Mouse (Mus musculus): ENCODE measurements at regions not wholly inside any gene's neighbourhood (a gene's known extent, or its start where the extent isn't known, plus 50 kb on each side); places are given as distances from the start of the nearest gene placed in this dataset.
"Not testable (repeated sequence)": the region's sequence is repeated elsewhere in the genome, so short reads cannot be mapped to it uniquely, and the experiment has no call there.

DNA sequence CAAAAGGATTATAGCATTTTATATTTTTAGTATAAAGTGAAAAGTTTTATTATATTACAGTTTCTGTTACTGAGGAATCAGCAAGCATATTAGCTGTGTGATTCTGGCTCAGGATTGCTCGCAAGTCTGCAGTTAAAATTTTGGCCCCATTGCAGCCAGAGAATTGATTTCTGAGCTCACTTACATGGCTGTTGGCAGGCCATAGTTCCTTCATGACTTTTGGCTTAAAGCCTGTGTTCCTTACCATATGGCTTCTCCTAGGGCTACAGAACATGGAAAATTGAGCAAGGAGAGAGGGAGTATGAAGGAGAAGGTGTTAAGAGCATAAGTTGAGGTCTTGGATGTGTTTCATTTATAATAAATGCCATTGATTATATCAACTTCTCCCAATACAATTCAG, 1372.6 kb upstream of the Got2 start:
- Histone ChIP-seq H3K4me1 (ENCODE audit: control insufficient read depth, insufficient read depth, low read length) (no peaks in the 10 kb centered on the region), H3K4me3 (replicated peaks; ENCODE audit: extremely low read depth, low read depth, low read length) (no peak overlapping the region)
- DNase-seq: no peak
- WGBS: 81% methylated on average over 1 of the region's 1 CpGs
- TF ChIP-seq CTCF (IDR thresholded peaks at IDR 0.05; ENCODE audit: insufficient read depth, low read length): no peak
- TF ChIP-seq POLR2A (IDR thresholded peaks at IDR 0.05; ENCODE audit: borderline replicate concordance, extremely low read depth, low read depth, low read length): no peak

DNA sequence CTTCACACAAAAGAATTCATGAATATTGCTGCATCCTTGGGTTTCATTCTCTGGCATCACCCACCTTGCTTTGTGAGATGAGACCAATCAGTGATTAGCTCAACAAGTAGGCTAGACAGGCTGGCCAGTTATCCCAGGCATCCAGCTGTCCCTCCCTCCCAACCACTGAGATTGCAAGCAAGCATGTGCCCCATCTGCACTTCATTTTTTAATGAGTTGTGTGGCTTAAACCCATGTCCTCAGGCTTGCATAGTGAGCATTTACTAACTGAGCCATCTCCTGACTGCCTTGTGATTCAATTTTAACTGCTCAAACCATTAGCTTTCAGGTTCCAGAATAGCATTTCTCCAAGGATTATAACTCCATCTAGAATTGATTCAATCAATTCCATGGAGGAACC, 1365.8 kb upstream of the Got2 start:
- no peaks in the 10 kb centered on the region for H3K4me1 ChIP-seq (ENCODE audit: control insufficient read depth, insufficient read depth, low read length)

DNA sequence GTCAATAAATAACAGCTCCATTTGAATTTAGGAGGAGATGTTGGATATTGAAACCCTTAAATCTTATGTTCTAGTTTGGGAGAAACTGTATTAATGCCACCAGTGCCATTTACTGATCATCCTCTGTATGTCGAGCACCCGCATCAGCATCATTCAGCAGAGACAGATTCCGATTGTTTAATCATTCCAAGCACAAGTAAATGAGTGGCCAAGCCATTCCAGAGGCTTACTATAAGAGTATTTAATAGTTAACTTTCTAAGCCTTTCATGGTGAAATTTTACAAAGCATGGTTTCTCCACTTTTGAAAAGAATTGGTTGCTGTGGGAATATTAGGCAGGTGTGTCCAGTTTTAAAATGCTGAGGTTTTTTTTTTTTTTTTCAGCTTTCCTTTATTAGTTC, 1363.9 kb upstream of the Got2 start:
- WGBS: 70% methylated on average over 3 of the region's 3 CpGs
- H3K4me1 ChIP-seq (ENCODE audit: control insufficient read depth, insufficient read depth, low read length): no peaks in the 10 kb centered on the region
- no peak overlapping the region for H3K4me3 ChIP-seq (replicated peaks; ENCODE audit: extremely low read depth, low read depth, low read length)
- no peak for DNase-seq
- TF ChIP-seq CTCF (IDR thresholded peaks at IDR 0.05; ENCODE audit: insufficient read depth, low read length): no peak
- TF ChIP-seq POLR2A (IDR thresholded peaks at IDR 0.05; ENCODE audit: borderline replicate concordance, extremely low read depth, low read depth, low read length): no peak

More for the DNA sequence above, 1365.8 kb upstream of the Got2 start:
- TF ChIP-seq CTCF (IDR thresholded peaks at IDR 0.05; ENCODE audit: insufficient read depth, low read length): no peak
- no peak for TF ChIP-seq POLR2A (IDR thresholded peaks at IDR 0.05; ENCODE audit: borderline replicate concordance, extremely low read depth, low read depth, low read length)
- H3K4me3 ChIP-seq (replicated peaks; ENCODE audit: extremely low read depth, low read depth, low read length): no peak overlapping the region
- no peak for DNase-seq

DNA sequence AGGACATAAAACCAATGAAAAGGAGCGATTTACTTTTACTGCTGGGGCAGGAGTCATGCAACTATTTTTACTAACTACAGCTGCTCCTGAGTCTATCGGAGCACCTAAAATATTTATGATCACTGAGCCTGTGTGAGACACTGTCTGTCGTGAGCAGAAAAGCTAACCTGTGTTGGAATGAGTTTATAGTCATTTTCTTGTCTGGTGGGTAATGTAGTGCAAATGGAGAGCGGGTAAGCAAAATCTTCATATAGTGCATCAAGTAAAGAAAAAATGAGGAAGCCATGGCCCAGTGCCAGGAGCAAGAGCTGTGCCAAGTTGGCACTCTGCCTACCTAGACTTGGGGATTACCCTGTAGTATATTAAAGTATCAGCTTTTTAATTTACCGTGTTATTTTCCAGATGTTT, 1363.1 kb upstream of the Got2 start:
- no peaks in the 10 kb centered on the region for H3K4me1 ChIP-seq (ENCODE audit: control insufficient read depth, insufficient read depth, low read length)
- DNase-seq: no peak
- no peak overlapping the region for H3K4me3 ChIP-seq (replicated peaks; ENCODE audit: extremely low read depth, low read depth, low read length)
- TF ChIP-seq CTCF (IDR thresholded peaks at IDR 0.05; ENCODE audit: insufficient read depth, low read length) (no peak), POLR2A (IDR thresholded peaks at IDR 0.05; ENCODE audit: borderline replicate concordance, extremely low read depth, low read depth, low read length) (no peak)
- 50% methylated on average over 5 of the region's 5 CpGs for WGBS

DNA sequence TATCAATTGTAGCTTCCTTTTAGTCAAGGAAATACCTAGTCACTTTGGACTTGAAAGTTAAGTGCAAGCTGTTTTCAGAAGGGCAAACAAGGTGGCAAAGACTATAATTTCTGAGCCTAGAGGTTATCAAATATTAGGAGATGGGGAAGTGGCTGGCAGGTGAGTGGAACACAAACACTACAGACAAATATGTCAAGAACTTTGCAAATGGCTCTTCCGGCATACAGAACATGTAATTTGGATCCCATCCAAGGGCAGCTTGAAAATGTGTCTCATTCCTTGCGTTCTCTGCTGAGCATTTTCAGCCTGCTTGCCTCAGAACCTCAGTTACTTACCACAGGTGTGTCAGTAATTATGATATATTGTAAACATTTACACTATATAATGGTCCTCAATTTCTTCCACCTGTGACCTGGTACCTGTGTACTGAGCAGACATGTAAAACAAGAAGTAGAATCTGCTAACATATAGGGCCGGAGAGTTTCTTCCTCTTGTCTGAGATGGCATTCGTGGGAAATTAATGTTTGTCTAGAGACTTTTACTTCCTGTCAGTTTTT, 1346.3 kb upstream of the Got2 start:
- Histone ChIP-seq H3K4me3 (replicated peaks; ENCODE audit: extremely low read depth, low read depth, low read length) (no peak overlapping the region), H3K4me1 (ENCODE audit: control insufficient read depth, insufficient read depth, low read length) (no peaks in the 10 kb centered on the region)
- WGBS: 48% methylated on average over 4 of the region's 4 CpGs
- no peak for TF ChIP-seq CTCF (IDR thresholded peaks at IDR 0.05; ENCODE audit: insufficient read depth, low read length)
- peak; percentile 17 for DNase-seq

DNA sequence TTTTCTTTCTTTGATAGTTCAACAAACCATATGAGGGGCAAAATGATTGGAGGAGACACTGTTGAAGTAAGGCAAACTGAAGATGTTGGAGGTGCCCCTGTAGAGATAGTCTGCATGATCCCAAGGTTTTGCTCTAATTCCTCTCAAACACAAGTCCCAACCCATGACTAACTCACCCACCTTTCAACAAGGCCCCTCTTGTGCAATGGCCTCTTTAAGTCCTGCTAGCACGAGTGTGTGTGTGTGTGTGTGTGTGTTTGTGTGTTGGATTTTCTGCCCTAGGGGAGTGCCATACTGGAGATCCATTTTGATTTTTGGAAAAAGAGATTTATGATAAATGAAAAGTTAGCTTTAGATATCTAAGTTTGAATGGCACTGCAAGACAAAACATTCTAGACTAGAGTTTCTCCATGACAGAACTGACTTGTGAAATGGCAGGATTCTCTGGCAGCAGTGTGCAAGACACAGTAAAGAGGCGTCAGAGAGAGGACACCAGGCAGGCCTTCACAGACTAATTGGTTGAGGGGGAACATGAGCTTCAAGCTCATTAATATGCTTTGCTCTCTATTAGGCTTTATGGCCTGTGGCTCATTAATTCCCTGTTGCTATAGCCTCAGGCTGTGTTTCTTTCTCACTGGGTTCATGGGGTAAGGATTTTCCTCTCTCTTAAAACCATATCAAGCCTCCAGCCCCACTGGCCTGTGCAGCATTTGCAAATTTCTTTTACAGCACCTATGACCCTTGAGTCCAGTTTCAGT, 1344.5 kb upstream of the Got2 start:
- no peak for TF ChIP-seq CTCF (IDR thresholded peaks at IDR 0.05; ENCODE audit: insufficient read depth, low read length)
- no peak for TF ChIP-seq POLR2A (IDR thresholded peaks at IDR 0.05; ENCODE audit: borderline replicate concordance, extremely low read depth, low read depth, low read length)
- 53% methylated on average over 2 of the region's 2 CpGs for WGBS
- Histone ChIP-seq H3K4me3 (replicated peaks; ENCODE audit: extremely low read depth, low read depth, low read length) (no peak overlapping the region), H3K4me1 (ENCODE audit: control insufficient read depth, insufficient read depth, low read length) (no peaks in the 10 kb centered on the region)
- no peak for DNase-seq

DNA sequence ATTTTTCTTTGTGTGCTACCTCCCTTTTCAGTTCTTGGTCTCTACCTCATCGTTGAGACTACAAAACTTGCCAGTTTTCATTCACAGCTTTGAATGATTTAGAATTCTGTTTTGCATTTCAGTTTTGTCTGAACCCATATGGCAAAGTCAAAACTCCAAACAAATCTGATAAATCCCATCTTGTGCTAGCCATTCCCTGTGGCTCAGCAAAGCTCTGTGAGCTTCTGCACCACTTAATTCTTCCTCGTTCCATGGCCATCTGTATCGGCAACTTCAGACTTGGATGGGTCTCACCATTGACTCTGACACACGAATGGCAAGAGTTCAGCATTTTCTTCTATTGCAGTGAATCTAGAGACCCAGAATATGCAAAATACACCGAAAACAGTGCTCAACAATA, 1343.3 kb upstream of the Got2 start:
- no peak for DNase-seq
- WGBS: 76% methylated on average over 5 of the region's 5 CpGs
- Histone ChIP-seq H3K4me3 (replicated peaks; ENCODE audit: extremely low read depth, low read depth, low read length) (no peak overlapping the region), H3K4me1 (ENCODE audit: control insufficient read depth, insufficient read depth, low read length) (no peaks in the 10 kb centered on the region)
- no peak for TF ChIP-seq POLR2A (IDR thresholded peaks at IDR 0.05; ENCODE audit: borderline replicate concordance, extremely low read depth, low read depth, low read length)
- no peak for TF ChIP-seq CTCF (IDR thresholded peaks at IDR 0.05; ENCODE audit: insufficient read depth, low read length)

DNA sequence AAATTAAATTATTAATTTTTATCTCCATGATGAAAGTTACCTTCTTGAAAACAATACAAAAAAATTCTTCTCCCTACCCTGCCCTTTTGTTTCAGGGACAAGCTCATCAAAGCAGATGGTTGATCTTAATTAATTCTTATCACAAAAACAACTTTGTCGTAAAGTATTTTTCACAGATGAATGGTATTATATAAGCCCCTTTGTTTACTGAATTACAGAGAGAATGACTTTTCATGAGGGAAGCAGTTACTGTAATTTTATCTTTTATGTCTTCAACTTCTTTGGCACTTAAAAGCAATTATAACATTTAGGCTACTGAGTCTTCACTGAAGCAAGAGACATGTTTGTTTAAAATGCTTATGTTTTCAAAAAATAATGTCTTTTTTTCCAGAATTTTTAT, 1303.5 kb upstream of the Got2 start:
- H3K4me1 ChIP-seq (ENCODE audit: control insufficient read depth, insufficient read depth, low read length): no peaks in the 10 kb centered on the region
- no peak overlapping the region for H3K4me3 ChIP-seq (replicated peaks; ENCODE audit: extremely low read depth, low read depth, low read length)
- 73% methylated on average over 1 of the region's 1 CpGs for WGBS
- TF ChIP-seq CTCF (IDR thresholded peaks at IDR 0.05; ENCODE audit: insufficient read depth, low read length) (no peak), POLR2A (IDR thresholded peaks at IDR 0.05; ENCODE audit: borderline replicate concordance, extremely low read depth, low read depth, low read length) (no peak)
- no peak for DNase-seq

DNA sequence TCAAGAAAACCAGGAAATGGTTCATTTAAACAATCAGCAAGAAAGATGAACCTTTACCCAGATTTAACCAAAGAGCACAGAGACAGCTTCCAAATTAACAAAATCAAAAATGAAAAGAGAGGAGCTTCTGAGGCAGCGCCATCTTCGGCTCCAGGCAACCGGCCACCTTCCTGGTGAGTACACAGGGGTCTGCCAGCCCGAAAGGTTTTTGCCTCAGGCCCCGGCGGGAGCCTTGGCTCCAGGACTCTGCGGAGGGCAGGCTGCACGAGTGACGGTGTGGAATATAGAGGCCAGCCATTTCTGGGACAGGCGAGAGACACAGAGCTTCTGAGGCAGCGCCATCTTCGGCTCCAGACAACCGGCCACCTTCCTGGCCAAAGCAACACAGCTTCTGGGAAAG, 1295.5 kb upstream of the Got2 start:
- not testable (repeated sequence) for DNase-seq; H3K4me1 ChIP-seq (ENCODE audit: control insufficient read depth, insufficient read depth, low read length); H3K4me3 ChIP-seq (replicated peaks; ENCODE audit: extremely low read depth, low read depth, low read length)
- WGBS: 92% methylated on average over 13 of the region's 13 CpGs

DNA sequence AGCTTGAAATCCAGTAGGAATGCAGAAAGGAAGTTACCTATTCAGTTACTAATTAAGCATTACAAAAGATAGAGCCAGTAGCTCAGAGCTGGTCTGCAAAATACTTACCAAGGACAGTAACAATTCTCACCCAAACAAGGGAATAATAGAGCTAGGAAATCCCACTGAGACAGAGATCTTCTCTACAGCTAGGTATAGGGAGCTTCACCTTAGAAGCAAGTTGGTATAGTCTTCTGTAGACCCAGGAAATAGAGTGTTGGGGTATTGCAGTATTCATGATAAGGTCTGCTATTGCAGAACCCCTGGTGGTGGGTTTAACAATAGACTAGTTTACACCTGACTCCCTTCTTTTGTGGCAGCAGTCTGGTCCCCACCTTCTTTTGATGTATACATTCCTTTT, 1294.1 kb upstream of the Got2 start:
- not testable (repeated sequence) for H3K4me3 ChIP-seq (replicated peaks; ENCODE audit: extremely low read depth, low read depth, low read length); DNase-seq; H3K4me1 ChIP-seq (ENCODE audit: control insufficient read depth, insufficient read depth, low read length)
